Mouse (Mus musculus) gastrocnemius, postnatal 25 days (tissue): ENCODE data around the gene Srsf11. TPM values are rescaled to one million over a fixed set of nuclear protein-coding genes. Genes with fewer than 3 reads are reported as not detected.
A peak's percentile ranks its signal among the peaks of the same experiment; 100 is the strongest.

Experiments
- DNase-seq: peaks from one replicate; pipeline ENCODE4 v3.0.0; 2022
- long read RNA-seq, 2 experiments: library from polyadenylated mRNA; stranded (forward); transcript quantifications; one replicate each; pipeline ENCODE4 v2.0.0; 2021
- total RNA-seq, 2 experiments: library from RNA; stranded (reverse); gene quantifications; 1 replicate in 1 of 2; 2 replicates in 1 of 2; pipeline ENCODE4 v1.2.3; 2021

The Srsf11 gene
- total RNA-seq, result 10 to 100 TPM; 42.1 to 46.4 TPM
- long read RNA-seq, experiment 1, transcript Srsf11-204 (13 exons, 3,106 nt), result major isoform, 8 of 22 reads
- long read RNA-seq, experiment 1, partial matches to known transcripts, result 1 of 22 reads
- long read RNA-seq, experiment 1, other reads (novel, unspliced or antisense), result 10 of 22 reads
- long read RNA-seq, experiment 2, transcript Srsf11-202 (12 exons, 2,654 nt), result minor isoform, 5 of 35 reads
- long read RNA-seq, experiment 2, transcript Srsf11-204 (13 exons, 3,106 nt), result major isoform, 14 of 35 reads
- long read RNA-seq, experiment 2, partial matches to known transcripts, result 1 of 35 reads
- long read RNA-seq, experiment 2, other reads (novel, unspliced or antisense), result 9 of 35 reads

- DNase-seq, result peak; percentile 90
These were observed at the start of gene Srsf11, which contains the start of gene Lrrc40 for GRCm38 (mm10) chr3:158036329-158036988. Srsf11 (minus strand) TSS chr3:158036639. Lrrc40 (plus strand) TSS chr3:158036662.

GRCm38 (mm10) chr3:158077828-158078227, 41.4 kb upstream of the Srsf11 start:
- DNase-seq, result no peak

GRCm38 (mm10) chr3:158077380-158077772, 40.9 kb upstream of the Srsf11 start:
- no peak for DNase-seq

GRCm38 (mm10) chr3:158076685-158077379, 40.4 kb upstream of the Srsf11 start:
- no peak for DNase-seq

- DNase-seq, result no peak
These were observed 38.6 kb upstream of the Srsf11 start for GRCm38 (mm10) chr3:158075004-158075403.

GRCm38 (mm10) chr3:158068613-158069263, 32.3 kb upstream of the Srsf11 start:
- DNase-seq, result no peak

- DNase-seq, result no peak
These were observed 31.5 kb upstream of the Srsf11 start for GRCm38 (mm10) chr3:158067916-158068315.

- no peak for DNase-seq
These were observed 28.8 kb upstream of the Srsf11 start for GRCm38 (mm10) chr3:158065256-158065655.

- no peak for DNase-seq
These were observed 25.5 kb upstream of the Srsf11 start for GRCm38 (mm10) chr3:158061811-158062523.

- DNase-seq, result no peak
These were observed 24.3 kb upstream of the Srsf11 start for GRCm38 (mm10) chr3:158060621-158061291.

GRCm38 (mm10) chr3:158049508-158049907, 13.1 kb upstream of the Srsf11 start:
- DNase-seq, result no peak

- no peak for DNase-seq
These were observed 4.3 kb upstream of the Srsf11 start for GRCm38 (mm10) chr3:158040755-158041154.

- no peak for DNase-seq
These were observed 1.7 kb upstream of the Srsf11 start for GRCm38 (mm10) chr3:158038106-158038505.

- DNase-seq, result no peak
These were observed 573 bp downstream of the Srsf11 start for GRCm38 (mm10) chr3:158035866-158036265.

GRCm38 (mm10) chr3:158032106-158032505, 4.3 kb downstream of the Srsf11 start:
- DNase-seq, result no peak

- DNase-seq, result peak; percentile 76
These were observed 5.0 kb downstream of the Srsf11 start for GRCm38 (mm10) chr3:158031371-158031925.

GRCm38 (mm10) chr3:158009762-158010320, 26.6 kb downstream of the Srsf11 start:
- no peak for DNase-seq

GRCm38 (mm10) chr3:158008647-158009046, 27.8 kb downstream of the Srsf11 start:
- no peak for DNase-seq

- DNase-seq, result no peak
These were observed 37.6 kb downstream of the Srsf11 start for GRCm38 (mm10) chr3:157998742-157999369.

GRCm38 (mm10) chr3:157995726-157996125, 40.7 kb downstream of the Srsf11 start:
- no peak for DNase-seq
